Mouse (Mus musculus) neural tube, postnatal 0 days (tissue): Measurements from ENCODE around the gene Slx1b. TPM values are rescaled to one million over a fixed set of nuclear protein-coding genes. Genes with fewer than 3 reads are reported as not detected.

Experiments used
- polyA plus RNA-seq: library from polyadenylated mRNA; unstranded; fragments of >200 nt; fragmentation: Nextera tagmentation; extraction: Ambion mirVana; gene quantifications from 2 replicates; pipeline ENCODE4 v1.2.1, GENCODE M21; 2015

The Slx1b gene
- 12.0 and 12.8 TPM in 2 replicates for polyA plus RNA-seq

DNA sequence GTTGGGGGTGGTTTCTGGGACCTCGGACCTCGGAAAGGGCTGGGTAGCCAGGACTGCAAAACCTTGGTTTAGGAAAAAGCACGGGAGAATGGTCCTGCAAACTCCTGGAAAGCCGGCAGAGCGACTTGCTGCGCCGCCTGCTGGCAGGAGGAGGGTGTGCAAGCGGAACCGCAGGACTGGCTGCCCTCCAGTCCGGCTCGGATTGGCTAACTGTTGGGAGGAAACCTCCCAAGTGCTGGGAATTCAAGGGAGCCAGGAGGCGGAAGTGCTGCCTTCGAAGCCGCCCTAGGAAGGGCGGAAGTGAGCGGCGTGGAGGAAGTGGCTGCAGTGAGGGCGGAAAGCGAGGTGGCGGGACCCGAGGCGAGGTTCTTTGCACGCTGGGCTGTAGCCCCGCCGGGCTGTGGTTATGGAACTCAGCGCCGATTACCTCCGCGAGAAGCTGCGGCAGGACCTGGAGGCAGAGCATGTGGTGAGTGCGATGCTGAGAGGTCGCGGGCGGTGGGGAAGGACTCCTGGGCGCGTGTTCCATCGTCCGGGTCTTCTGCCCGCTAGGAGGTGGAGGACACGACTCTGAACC is at the start of gene Slx1b:
Gene Slx1b (minus strand): TSS at position 154 of the 577 bp plus-strand sequence.

DNA sequence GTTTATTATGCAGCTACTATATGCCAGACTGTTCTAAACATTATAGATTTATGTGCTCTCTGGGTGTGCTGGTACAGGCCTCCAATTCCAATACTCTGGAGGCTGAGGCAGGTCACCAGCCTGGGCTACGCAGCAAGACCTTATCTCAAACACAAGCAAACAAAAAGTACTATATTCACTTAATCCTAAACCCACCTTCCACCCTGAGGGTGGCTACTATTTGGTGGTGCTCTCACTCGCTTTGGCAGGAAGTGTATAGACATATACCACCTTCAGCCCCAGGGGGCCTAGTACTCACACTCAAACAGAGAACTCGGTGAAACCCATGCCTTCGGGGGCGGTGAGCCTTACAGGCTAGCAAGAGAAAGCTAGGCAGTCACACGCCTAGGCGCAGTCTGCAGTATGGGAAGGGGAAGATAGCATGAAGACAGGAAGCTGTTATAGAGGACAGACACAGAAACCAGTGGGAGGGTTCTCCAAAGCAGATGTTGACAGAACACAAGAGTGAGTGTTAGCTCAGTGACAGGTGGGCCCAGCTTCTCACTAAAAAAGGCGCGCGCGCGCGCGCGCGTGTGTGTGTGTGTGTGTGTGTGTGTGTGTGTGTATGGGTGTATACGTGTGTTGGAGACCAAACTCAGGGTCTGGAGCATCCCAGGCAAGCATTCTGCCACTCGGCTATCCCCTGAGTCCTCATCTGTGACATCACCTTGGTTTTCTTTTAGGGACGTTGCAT is 12.0 kb upstream of the Slx1b start, which contains the start of gene Coro1a:
Gene Coro1a (minus strand): TSS at position 346 of the 733 bp plus-strand sequence.

DNA sequence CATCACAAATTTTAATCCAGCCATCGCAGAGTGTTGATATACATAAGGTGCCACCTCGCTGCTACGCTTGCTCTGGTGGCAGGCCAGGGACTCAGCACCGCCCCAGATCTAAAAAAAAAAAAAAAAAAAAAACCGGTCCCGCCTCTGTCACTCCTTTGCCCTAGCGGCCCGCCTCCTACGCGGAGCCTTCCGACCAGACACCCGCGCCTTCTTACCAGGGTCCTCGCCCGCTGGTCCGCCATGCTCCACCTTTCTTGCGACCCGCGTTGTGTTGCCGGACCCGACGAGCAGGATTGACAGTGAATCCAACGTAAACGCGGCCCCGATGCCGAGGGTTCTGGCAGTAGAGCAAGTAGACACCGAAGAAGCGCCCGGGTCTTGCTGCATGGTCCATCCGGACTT is 373 bp downstream of the Slx1b start, which contains the start of gene Bola2:
Gene Bola2 (plus strand): TSS at position 192 of the 402 bp plus-strand sequence.

DNA sequence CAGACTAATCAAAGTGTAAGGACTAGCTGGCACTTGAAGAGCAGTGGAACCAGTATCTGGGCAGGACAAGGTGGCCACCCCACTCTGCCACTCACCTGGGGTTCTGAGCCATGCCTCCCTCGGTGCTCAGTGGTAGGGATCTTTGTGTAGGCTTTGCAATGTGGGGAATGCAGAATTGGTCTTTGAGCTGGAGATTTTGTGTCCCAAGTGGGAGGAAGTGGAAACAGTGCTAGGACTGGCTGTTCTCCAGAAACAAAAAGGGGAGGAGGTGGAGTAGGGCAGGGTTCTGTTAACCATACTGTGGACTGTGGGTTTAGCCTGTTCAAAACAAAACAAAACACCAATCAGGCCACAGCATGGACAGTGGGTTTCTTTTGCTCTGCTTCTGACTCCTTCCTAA is 19.4 kb downstream of the Slx1b start, which contains the start of gene Sult1a1:
Gene Sult1a1 (minus strand): TSS at position 226 of the 400 bp plus-strand sequence.

DNA sequence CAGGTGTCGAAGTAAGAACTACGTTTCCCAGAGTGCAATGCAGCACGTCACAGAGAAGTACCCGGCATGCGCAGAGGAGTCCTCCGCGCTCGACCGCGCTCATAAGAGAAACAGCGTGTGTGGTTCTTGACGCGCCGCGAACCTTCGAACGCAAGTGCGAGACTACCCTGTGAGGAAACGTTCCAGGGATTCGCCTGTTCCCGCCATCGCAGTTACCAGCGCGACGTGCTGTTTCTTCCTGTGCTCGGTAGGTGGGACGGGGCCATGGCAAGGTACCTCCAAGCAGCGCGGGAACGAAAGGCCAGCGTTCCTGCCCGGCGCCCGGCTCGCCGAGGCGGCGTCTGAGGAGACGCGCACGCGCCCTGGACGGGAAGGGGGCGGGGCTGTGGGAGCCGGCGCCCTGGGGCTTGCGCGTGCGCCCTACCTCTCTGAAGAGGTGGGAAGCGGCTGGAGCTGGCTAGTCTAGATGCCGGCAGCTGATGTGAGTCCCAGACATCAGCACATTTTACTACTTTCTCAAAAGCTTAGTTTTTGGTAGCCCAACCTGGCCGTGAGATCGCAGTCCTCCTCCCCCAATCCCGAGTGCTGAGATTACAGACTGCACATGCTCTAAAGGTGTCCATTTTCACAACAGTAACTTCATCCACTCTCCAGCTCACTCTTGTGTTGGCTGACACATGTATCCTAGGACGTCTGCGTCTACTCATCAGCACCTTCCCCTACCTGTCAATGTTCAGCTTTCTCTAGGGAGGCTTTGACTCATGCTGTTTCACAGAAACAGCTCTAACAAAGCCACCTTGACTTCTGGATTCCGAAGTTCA is 46.1 kb downstream of the Slx1b start, which contains the start of gene Sgf29:
Gene Sgf29 (plus strand): TSS at position 79 of the 821 bp plus-strand sequence.

Other genes starting within 250 kb of the Slx1b start
- 1.7 and 2.0 TPM in 2 replicates for gene Atp2a1, start 232.7 kb downstream of the Slx1b start, polyA plus RNA-seq
- gene Sh2b1, start 220.4 kb downstream of the Slx1b start, polyA plus RNA-seq = 48.6 and 52.7 TPM in 2 replicates
- 104 and 121 TPM in 2 replicates for gene Tufm, start 208.4 kb downstream of the Slx1b start, polyA plus RNA-seq
- 56.8 and 62.0 TPM in 2 replicates for gene Atxn2l, start 192.3 kb downstream of the Slx1b start, polyA plus RNA-seq
- gene Eif3c, start 129.4 kb downstream of the Slx1b start, polyA plus RNA-seq = 185 and 204 TPM in 2 replicates
- gene Apobr, start 110.8 kb downstream of the Slx1b start, polyA plus RNA-seq = 0.47 and 0.98 TPM in 2 replicates
- gene Cln3, start 110.0 kb downstream of the Slx1b start, polyA plus RNA-seq = 27.0 and 28.3 TPM in 2 replicates
- not detected in 2 replicates for gene Il27, start 100.8 kb downstream of the Slx1b start, polyA plus RNA-seq
- 22.9 and 33.6 TPM in 2 replicates for gene Nupr1, start 64.9 kb downstream of the Slx1b start, polyA plus RNA-seq
- 44.2 and 55.6 TPM in 2 replicates for gene Sgf29, start 46.5 kb downstream of the Slx1b start, polyA plus RNA-seq
- 14.9 and 22.4 TPM in 2 replicates for gene Sult1a1, start 19.4 kb downstream of the Slx1b start, polyA plus RNA-seq
- gene Bola2, start 383 bp downstream of the Slx1b start, polyA plus RNA-seq = 164 and 178 TPM in 2 replicates
- 109 and 127 TPM in 2 replicates for gene Coro1a, start 12.0 kb upstream of the Slx1b start, polyA plus RNA-seq
- gene Mapk3, start 63.8 kb upstream of the Slx1b start, polyA plus RNA-seq = 104 and 106 TPM in 2 replicates
- 1.1 and 1.2 TPM in 2 replicates for gene Gdpd3, start 70.5 kb upstream of the Slx1b start, polyA plus RNA-seq
- 255 and 259 TPM in 2 replicates for gene Ypel3, start 81.2 kb upstream of the Slx1b start, polyA plus RNA-seq
- 0.31 and 0.47 TPM in 2 replicates for gene Tbx6, start 85.7 kb upstream of the Slx1b start, polyA plus RNA-seq
- gene Ppp4c, start 96.7 kb upstream of the Slx1b start, polyA plus RNA-seq = 129 and 149 TPM in 2 replicates
- gene Fam57b, start 101.9 kb upstream of the Slx1b start, polyA plus RNA-seq = 43.9 and 56.4 TPM in 2 replicates
- 0.65 TPM in 1 of 2 replicates, not detected in the other for gene 4930451I11Rik, start 135.9 kb upstream of the Slx1b start, polyA plus RNA-seq
- gene Doc2a, start 151.6 kb upstream of the Slx1b start, polyA plus RNA-seq = 60.9 and 64.7 TPM in 2 replicates
- 17.0 and 23.3 TPM in 2 replicates for gene Hirip3, start 166.2 kb upstream of the Slx1b start, polyA plus RNA-seq
- gene Ino80e, start 166.6 kb upstream of the Slx1b start, polyA plus RNA-seq = 78.5 and 82.2 TPM in 2 replicates
- gene Taok2, start 188.9 kb upstream of the Slx1b start, polyA plus RNA-seq = 39.4 and 47.0 TPM in 2 replicates
- gene Tmem219, start 227.1 kb upstream of the Slx1b start, polyA plus RNA-seq = 40.7 and 41.1 TPM in 2 replicates
- 129 and 134 TPM in 2 replicates for gene Kctd13, start 233.1 kb upstream of the Slx1b start, polyA plus RNA-seq